Mouse (Mus musculus): ENCODE results near the gene Med8.

GRCm38 (mm10) chr4:118398400-118398799 lies 10.7 kb upstream of the Med8 start:
- no peak for TF ChIP-seq POLR2A (IDR thresholded peaks at IDR 0.05; ENCODE audit: borderline replicate concordance, insufficient read depth, low read length)
- no peak for TF ChIP-seq CTCF (IDR thresholded peaks at IDR 0.05; ENCODE audit: borderline replicate concordance, insufficient read depth, low read depth, low read length)

All from cerebellum, adult 2 months (tissue).